Mouse (Mus musculus): Measurements from ENCODE around the gene Elk1. TPM values are rescaled to one million over a fixed set of nuclear protein-coding genes. Genes with fewer than 3 reads are reported as not detected.

The Elk1 gene
- polyA plus RNA-seq (2015; fragmentation: Nextera tagmentation; extraction: Ambion mirVana), result 11.1 and 11.6 TPM in 2 replicates

DNA sequence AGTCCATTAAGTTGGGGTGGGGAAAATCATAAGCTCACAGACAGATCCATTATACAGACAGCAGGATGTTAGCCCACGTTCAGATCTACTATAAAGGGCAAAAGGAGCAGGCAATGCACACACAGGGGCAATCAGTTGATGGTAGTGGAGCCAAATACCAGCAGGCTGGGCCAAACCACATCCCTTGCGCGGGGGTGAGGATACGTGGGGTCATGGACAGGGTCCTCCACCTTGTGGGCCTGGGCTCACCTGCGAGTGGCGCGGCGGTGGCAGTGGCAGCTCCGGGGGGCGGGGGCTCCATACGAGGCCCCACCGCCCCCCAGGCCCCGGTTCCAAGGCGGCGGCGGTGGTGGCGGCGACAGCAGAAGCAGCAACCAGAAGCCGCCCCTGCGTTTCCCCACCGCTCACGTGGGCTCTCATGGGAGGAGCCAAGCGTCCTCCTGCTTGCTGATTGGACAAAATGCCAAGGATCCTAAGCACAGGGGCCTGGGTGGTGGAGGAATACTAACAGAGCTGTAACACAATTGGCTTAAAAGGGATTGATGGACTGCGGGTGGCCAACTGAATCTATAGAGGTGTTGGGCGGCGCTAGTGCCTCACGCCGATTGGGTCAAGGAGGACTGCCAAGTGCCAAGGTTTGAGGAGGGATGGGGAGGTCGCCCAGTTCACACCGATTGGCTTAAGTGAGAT, at the start of gene Elk1:
TSS of gene Elk1 (minus strand) at position 418 of the 690 bp plus-strand sequence.
- 12% methylated on average over 26 of the region's 30 CpGs for WGBS
- Histone ChIP-seq H3K4me2 (ENCODE audit: low read depth, low read length) (peak within 1 kb of the TSS; percentile 55), H3K9ac (ENCODE audit: low read length) (peak within 1 kb of the TSS; percentile 76), H3K4me3 (ENCODE audit: low read length) (peak within 1 kb of the TSS; percentile 68), H3K4me1 (replicated peaks; ENCODE audit: control insufficient read depth, insufficient read depth, low read length) (no peaks in the 10 kb centered on the region), H3K27me3 (ENCODE audit: control insufficient read depth, insufficient read depth, low read depth, low read length) (no peaks in the 10 kb centered on the region), H3K9me3 (ENCODE audit: control insufficient read depth, low read length) (no peaks in the 10 kb centered on the region), H3K27ac (ENCODE audit: low read length) (no peak within 1 kb of the TSS; the same call in 1 of the 2 replicates), H3K36me3 (ENCODE audit: control insufficient read depth, insufficient read depth, low read length) (no peaks in the 10 kb centered on the region)
- ATAC-seq (ENCODE audit: low read depth), result peak; percentile 98

GRCm38 (mm10) chrX:20980901-20981300, 30.5 kb upstream of the Elk1 start:
- no peak for ATAC-seq (ENCODE audit: low read depth)
- H3K27me3 ChIP-seq (ENCODE audit: control insufficient read depth, insufficient read depth, low read depth, low read length), result no peaks in the 10 kb centered on the region
- no peaks in the 10 kb centered on the region for H3K9me3 ChIP-seq (ENCODE audit: control insufficient read depth, low read length)
- no peak overlapping the region for H3K9ac ChIP-seq (ENCODE audit: low read length)
- H3K36me3 ChIP-seq (ENCODE audit: control insufficient read depth, insufficient read depth, low read length), result no peaks in the 10 kb centered on the region
- no peaks in the 10 kb centered on the region for H3K4me1 ChIP-seq (replicated peaks; ENCODE audit: control insufficient read depth, insufficient read depth, low read length)
- WGBS, result 40% methylated on average over 1 of the region's 1 CpGs
- H3K4me2 ChIP-seq (ENCODE audit: low read depth, low read length), result no peak overlapping the region
- no peak overlapping the region for H3K27ac ChIP-seq (ENCODE audit: low read length)
- no peak overlapping the region for H3K4me3 ChIP-seq (ENCODE audit: low read length)

DNA sequence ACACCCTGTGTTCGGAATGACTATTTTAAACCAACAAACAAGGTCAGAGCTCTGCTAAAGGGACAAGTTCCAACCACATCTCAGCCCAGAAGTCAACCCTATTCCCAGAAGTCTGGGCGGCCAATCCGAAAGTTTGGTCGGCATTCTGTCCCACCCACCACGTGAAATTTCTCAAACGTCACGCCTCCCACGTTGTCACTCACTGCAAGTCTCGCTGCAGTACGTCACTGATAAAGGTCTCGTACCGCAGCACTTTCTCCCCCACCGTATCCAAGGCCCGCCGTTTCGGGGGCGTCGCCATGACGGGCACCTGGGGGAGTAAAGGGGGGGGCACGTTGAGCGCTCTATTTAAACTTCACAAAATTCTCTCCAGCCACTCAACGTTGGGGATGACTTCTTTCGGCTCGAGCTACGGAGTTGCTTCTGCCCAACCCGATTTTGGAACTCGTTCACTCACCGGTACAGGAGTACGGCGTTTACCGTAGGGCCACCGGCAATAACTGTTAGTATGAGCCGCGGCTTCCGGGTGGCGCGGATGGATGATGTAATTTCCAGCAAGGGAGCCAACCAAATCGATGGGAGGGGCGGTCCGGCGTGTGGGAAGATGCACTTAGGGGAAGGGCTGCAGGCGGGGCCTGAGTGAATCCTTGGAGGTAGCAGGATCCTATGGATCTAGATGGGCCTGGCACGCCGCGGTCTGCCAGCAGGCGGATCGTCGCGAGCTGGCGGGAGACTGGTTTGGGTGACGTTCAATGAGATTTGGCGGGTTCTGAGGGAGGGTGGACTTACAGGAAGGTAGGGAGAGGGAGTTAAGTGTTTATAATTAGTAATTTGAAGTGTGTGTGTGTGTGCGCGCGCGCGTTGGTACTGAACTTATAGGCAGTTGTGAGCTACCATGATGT, 11.3 kb upstream of the Elk1 start, which contains the start of gene Uxt:
TSS of gene Uxt (minus strand) at position 541 of the 902 bp plus-strand sequence.
- WGBS, result 9% methylated on average over 57 of the region's 57 CpGs
- Histone ChIP-seq H3K27ac (ENCODE audit: low read length) (peak within 1 kb of the TSS; percentile 72), H3K27me3 (ENCODE audit: control insufficient read depth, insufficient read depth, low read depth, low read length) (no peaks in the 10 kb centered on the region), H3K4me1 (replicated peaks; ENCODE audit: control insufficient read depth, insufficient read depth, low read length) (no peaks in the 10 kb centered on the region; the same call in 1 of the 2 replicates), H3K36me3 (ENCODE audit: control insufficient read depth, insufficient read depth, low read length) (no peaks in the 10 kb centered on the region), H3K4me2 (ENCODE audit: low read depth, low read length) (peak within 1 kb of the TSS; percentile 53), H3K9ac (ENCODE audit: low read length) (peak within 1 kb of the TSS; percentile 62), H3K9me3 (ENCODE audit: control insufficient read depth, low read length) (no peaks in the 10 kb centered on the region), H3K4me3 (ENCODE audit: low read length) (peak within 1 kb of the TSS; percentile 60)
- peak; percentile 98 for ATAC-seq (ENCODE audit: low read depth)

DNA sequence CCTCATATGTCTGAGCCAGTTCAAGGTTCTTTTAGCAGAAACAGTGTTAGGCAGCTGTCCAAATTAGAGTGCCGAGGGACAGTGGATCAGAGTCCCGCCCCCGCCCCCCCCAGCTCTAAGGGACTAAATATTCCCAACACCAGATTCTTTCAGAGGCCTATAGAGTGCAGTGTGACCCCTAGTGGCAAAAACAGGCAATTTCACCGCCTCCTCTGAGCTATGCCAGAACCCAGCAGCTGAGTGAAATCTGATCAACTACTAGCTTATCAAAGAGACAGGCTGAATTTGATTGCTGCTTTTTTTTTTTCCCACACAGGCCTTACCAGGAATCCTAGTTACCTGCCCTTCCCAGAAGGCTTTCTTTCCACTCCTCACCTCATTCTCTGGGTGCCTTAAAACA, 4.4 kb downstream of the Elk1 start:
- Histone ChIP-seq H3K4me3 (ENCODE audit: low read length) (no peak overlapping the region), H3K9ac (ENCODE audit: low read length) (no peak overlapping the region), H3K4me2 (ENCODE audit: low read depth, low read length) (no peak overlapping the region), H3K27ac (ENCODE audit: low read length) (no peak overlapping the region), H3K4me1 (replicated peaks; ENCODE audit: control insufficient read depth, insufficient read depth, low read length) (no peaks in the 10 kb centered on the region), H3K36me3 (ENCODE audit: control insufficient read depth, insufficient read depth, low read length) (no peaks in the 10 kb centered on the region), H3K9me3 (ENCODE audit: control insufficient read depth, low read length) (no peaks in the 10 kb centered on the region), H3K27me3 (ENCODE audit: control insufficient read depth, insufficient read depth, low read depth, low read length) (no peaks in the 10 kb centered on the region)
- 12% methylated on average over 4 of the region's 4 CpGs for WGBS
- ATAC-seq (ENCODE audit: low read depth), result no peak

DNA sequence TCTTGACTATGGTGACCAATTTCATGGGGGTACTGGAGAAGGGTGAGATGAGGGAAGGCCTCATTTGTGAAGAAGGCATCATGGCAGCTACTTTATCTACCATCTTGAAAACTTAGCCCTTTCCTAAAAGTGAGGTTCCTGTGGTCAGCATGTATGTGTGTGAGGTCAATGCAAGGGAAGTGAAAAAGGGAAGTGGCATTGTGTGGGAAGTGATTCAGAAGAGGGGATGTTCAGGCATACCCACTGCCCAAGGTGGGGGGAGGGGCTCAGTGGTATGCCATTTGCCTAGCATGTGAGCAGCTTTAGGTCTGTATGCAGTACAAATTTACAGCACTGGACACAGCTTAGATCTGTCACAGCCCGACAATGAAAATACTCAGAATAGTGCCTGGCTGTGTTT, 18.4 kb downstream of the Elk1 start:
- Histone ChIP-seq H3K9me3 (ENCODE audit: control insufficient read depth, low read length) (no peaks in the 10 kb centered on the region), H3K36me3 (ENCODE audit: control insufficient read depth, insufficient read depth, low read length) (0 out of 2 replicates have a peak, but pooled peaks cover 2% of the 10 kb centered on the region), H3K4me2 (ENCODE audit: low read depth, low read length) (no peak overlapping the region), H3K4me3 (ENCODE audit: low read length) (no peak overlapping the region), H3K4me1 (replicated peaks; ENCODE audit: control insufficient read depth, insufficient read depth, low read length) (no peaks in the 10 kb centered on the region), H3K27ac (ENCODE audit: low read length) (no peak overlapping the region), H3K27me3 (ENCODE audit: control insufficient read depth, insufficient read depth, low read depth, low read length) (no peaks in the 10 kb centered on the region), H3K9ac (ENCODE audit: low read length) (no peak overlapping the region)
- no peak for ATAC-seq (ENCODE audit: low read depth)
- 86% methylated on average over 1 of the region's 1 CpGs for WGBS

DNA sequence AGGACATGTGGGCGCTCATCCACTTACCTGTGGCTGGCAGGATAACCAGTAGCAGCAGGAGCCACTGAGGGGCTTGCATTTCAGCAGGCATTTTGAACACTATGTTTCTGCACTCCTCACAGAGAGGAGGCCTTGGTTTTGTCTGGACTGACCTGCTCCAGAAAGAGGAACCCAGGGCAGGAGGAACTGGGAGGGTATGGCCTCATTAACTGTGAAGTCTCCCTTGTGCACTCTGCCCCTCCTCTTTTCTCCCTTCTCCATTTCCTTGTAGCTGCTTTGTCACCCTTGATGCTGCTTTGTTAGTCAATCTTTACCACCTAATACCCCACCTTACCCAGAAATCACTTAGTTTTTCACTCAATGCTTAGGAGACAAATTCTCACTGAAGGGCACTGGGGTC, 19.0 kb downstream of the Elk1 start, which contains the start of gene Cfp:
TSS of gene Cfp (minus strand) at position 192 of the 400 bp plus-strand sequence.
- H3K27ac ChIP-seq (ENCODE audit: low read length), result no peak within 1 kb of the TSS
- H3K9me3 ChIP-seq (ENCODE audit: control insufficient read depth, low read length), result no peaks in the 10 kb centered on the region
- WGBS, result 82% methylated on average over 1 of the region's 1 CpGs
- no peak for ATAC-seq (ENCODE audit: low read depth)
- H3K9ac ChIP-seq (ENCODE audit: low read length), result no peak within 1 kb of the TSS
- H3K4me1 ChIP-seq (replicated peaks; ENCODE audit: control insufficient read depth, insufficient read depth, low read length), result no peaks in the 10 kb centered on the region
- H3K36me3 ChIP-seq (ENCODE audit: control insufficient read depth, insufficient read depth, low read length), result no peaks in the 10 kb centered on the region
- no peak within 1 kb of the TSS for H3K4me3 ChIP-seq (ENCODE audit: low read length)
- no peaks in the 10 kb centered on the region for H3K27me3 ChIP-seq (ENCODE audit: control insufficient read depth, insufficient read depth, low read depth, low read length)
- H3K4me2 ChIP-seq (ENCODE audit: low read depth, low read length), result no peak within 1 kb of the TSS

DNA sequence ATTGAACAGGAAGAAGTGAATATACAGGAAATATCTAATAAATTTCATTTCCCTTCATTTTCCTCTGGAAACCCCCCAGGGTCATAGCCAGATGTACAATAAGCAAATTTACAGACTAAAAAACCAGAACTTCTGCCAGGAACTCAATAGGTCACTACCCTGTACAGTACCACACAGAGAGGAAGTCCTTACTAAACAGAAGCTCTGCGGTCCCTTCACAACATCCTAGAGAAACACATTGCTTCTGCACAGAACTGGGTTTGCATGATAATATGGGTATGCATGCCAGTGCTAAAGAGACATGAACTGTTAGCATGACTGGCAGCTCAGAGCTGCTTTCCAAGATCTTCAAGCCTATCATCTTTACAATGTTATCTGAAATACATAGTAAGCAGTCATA, 20.5 kb downstream of the Elk1 start:
- no peak overlapping the region for H3K4me3 ChIP-seq (ENCODE audit: low read length)
- H3K36me3 ChIP-seq (ENCODE audit: control insufficient read depth, insufficient read depth, low read length), result no peaks in the 10 kb centered on the region
- no peaks in the 10 kb centered on the region for H3K27me3 ChIP-seq (ENCODE audit: control insufficient read depth, insufficient read depth, low read depth, low read length)
- H3K4me1 ChIP-seq (replicated peaks; ENCODE audit: control insufficient read depth, insufficient read depth, low read length), result no peaks in the 10 kb centered on the region
- ATAC-seq (ENCODE audit: low read depth), result no peak
- H3K27ac ChIP-seq (ENCODE audit: low read length), result no peak overlapping the region
- no peak overlapping the region for H3K4me2 ChIP-seq (ENCODE audit: low read depth, low read length)
- H3K9me3 ChIP-seq (ENCODE audit: control insufficient read depth, low read length), result no peaks in the 10 kb centered on the region
- H3K9ac ChIP-seq (ENCODE audit: low read length), result no peak overlapping the region
- 79% methylated on average over 1 of the region's 1 CpGs for WGBS

DNA sequence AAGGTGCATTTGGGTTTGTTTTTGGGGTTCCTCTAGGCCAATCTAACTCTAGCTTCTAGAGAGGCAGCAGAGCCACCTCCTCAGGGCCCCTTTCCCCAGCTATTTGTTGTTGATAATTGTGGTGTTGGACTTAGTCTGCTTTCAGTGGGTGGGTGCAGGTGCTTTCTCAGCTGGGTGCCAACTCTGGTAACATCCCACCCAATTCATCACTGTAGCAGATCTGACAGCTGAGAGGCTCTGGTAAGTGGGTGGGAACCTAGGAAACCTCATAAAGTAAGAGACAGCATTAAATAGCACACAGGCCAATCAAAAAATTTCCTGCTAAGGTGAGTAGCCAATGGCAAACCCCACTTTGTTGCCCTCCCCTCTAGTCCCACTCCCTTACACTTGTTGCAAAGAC, 25.4 kb downstream of the Elk1 start:
- ATAC-seq (ENCODE audit: low read depth), result no peak
- H3K4me3 ChIP-seq (ENCODE audit: low read length), result no peak overlapping the region
- H3K36me3 ChIP-seq (ENCODE audit: control insufficient read depth, insufficient read depth, low read length), result no peaks in the 10 kb centered on the region
- no peaks in the 10 kb centered on the region for H3K9me3 ChIP-seq (ENCODE audit: control insufficient read depth, low read length)
- H3K9ac ChIP-seq (ENCODE audit: low read length), result no peak overlapping the region
- no peaks in the 10 kb centered on the region; the same call in 1 of the 2 replicates for H3K27me3 ChIP-seq (ENCODE audit: control insufficient read depth, insufficient read depth, low read depth, low read length)
- H3K4me1 ChIP-seq (replicated peaks; ENCODE audit: control insufficient read depth, insufficient read depth, low read length), result 0 out of 2 replicates have a peak, but pooled peaks cover 3% of the 10 kb centered on the region
- no peak overlapping the region for H3K27ac ChIP-seq (ENCODE audit: low read length)
- no peak overlapping the region for H3K4me2 ChIP-seq (ENCODE audit: low read depth, low read length)

DNA sequence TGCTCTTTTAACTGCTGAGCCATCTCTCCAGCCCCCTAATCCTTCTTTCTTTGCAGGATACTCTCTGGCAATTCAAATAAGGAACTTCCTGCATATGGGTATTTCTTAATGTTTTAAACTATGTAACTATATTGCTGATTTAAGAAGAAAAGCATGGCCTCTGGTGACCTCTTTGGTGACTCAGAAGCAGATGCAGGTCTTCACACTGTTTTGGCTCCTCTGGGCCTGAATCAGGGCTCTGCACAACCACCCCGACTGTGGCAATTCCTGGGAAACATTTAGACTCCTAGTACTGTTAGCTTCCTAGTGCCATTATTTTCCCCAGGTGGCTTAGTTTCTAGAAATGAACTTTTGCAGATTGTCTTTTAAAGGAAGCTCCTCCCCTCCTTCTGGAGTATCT, 26.9 kb downstream of the Elk1 start:
- Histone ChIP-seq H3K27me3 (ENCODE audit: control insufficient read depth, insufficient read depth, low read depth, low read length) (no peaks in the 10 kb centered on the region; the same call in 1 of the 2 replicates), H3K4me2 (ENCODE audit: low read depth, low read length) (no peak overlapping the region), H3K9ac (ENCODE audit: low read length) (no peak overlapping the region), H3K4me1 (replicated peaks; ENCODE audit: control insufficient read depth, insufficient read depth, low read length) (0 out of 2 replicates have a peak, but pooled peaks cover 3% of the 10 kb centered on the region), H3K27ac (ENCODE audit: low read length) (no peak overlapping the region), H3K9me3 (ENCODE audit: control insufficient read depth, low read length) (no peaks in the 10 kb centered on the region), H3K4me3 (ENCODE audit: low read length) (no peak overlapping the region), H3K36me3 (ENCODE audit: control insufficient read depth, insufficient read depth, low read length) (no peaks in the 10 kb centered on the region)
- WGBS, result 85% methylated on average over 1 of the region's 1 CpGs
- no peak for ATAC-seq (ENCODE audit: low read depth)

Data from lung, embryonic 16.5 days (tissue).